Mouse (Mus musculus) common myeloid progenitor, adult 5-6 weeks (primary cell): ENCODE measurements around the gene Myoc. TPM values are rescaled to one million over a fixed set of nuclear protein-coding genes. Genes with fewer than 3 reads are reported as not detected.

Experiments
- ATAC-seq: replicated peaks from 2 replicates; pipeline ENCODE4 v1.8.0; 2016; ENCODE audit warnings: low read depth, mild to moderate bottlenecking, moderate TSS enrichment, inconsistent platforms; ENCODE audit not compliant: poor library complexity, severe bottlenecking
- total RNA-seq: library from RNA; stranded (forward); fragments of 200-1000, 187-1606 nt; gene quantifications from 2 replicates; pipeline ENCODE4 v1.2.3, GENCODE M21; 2017

The Myoc gene
- total RNA-seq, 1 experiment from 2014 or later, result not detected

DNA sequence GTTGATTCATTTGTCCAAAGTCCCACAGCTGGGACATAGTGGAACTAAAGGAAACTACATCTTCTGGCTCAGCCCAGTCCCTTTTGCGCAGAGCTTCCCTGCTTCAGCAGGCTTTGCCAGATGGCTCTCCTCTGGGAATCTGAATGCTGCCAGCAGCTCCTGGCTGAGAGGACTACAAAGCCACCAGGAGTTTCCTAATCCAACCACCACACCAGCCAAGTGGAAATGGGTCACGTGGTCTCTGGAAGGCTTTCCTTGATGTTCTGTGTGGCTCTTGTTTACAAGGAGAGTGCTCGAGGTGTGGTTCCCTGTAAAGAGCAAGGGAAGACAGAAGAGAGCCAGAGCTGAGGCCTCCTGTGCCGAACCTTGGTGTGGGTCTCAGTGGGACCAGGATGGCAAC lies 4.8 kb downstream of the Myoc start:
- ATAC-seq, result no peak

DNA sequence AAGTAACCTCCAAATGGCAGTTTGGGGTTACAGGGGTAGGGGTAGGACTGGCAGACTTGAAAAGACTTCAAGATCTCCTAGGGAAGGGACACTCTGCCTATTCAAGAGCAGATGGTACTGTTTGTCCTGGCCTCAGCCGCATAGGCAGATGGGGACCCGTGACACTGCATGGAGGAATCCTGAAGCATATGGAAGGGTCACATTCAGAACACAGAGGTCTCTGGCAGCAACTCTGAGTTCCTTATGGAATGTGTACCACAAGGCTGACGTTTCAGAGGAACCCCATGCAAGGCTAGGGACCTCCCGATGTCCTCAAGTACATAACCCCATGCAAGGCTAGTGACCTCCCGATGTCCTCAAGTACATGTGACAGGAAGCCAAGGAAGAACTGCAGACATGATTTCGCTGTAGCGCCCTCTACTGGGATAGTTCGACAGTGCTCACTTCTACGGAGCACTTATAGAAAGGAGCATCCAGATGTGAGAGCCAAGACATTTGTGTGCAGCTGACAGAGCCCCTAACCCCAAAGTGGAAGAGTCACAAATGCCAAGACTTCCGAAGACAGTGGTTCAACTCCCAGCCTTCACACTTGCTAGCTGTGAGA lies 7.2 kb downstream of the Myoc start:
- peak; percentile 71 for ATAC-seq

DNA sequence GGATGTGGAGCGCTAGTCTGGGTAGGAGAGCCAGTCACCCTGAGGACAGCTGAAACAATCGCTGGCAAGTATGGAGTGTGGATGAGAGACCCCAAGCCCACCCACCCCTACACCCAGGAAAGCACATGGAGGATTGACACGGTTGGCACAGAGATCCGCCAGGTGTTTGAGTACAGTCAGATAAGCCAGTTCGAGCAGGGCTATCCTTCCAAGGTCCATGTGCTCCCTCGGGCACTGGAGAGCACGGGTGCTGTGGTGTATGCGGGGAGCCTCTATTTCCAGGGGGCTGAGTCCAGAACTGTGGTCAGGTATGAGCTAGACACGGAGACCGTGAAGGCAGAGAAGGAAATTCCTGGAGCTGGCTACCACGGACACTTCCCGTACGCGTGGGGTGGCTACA lies 9.5 kb downstream of the Myoc start:
- ATAC-seq, result no peak

GRCm38 (mm10) chr1:162658119-162658518 lies 19.2 kb downstream of the Myoc start, which contains the start of gene Myocos:
Myocos (minus strand) TSS chr1:162658219.
- no peak for ATAC-seq

- no peak for ATAC-seq
These were observed 21.4 kb downstream of the Myoc start for GRCm38 (mm10) chr1:162660276-162660860.

DNA sequence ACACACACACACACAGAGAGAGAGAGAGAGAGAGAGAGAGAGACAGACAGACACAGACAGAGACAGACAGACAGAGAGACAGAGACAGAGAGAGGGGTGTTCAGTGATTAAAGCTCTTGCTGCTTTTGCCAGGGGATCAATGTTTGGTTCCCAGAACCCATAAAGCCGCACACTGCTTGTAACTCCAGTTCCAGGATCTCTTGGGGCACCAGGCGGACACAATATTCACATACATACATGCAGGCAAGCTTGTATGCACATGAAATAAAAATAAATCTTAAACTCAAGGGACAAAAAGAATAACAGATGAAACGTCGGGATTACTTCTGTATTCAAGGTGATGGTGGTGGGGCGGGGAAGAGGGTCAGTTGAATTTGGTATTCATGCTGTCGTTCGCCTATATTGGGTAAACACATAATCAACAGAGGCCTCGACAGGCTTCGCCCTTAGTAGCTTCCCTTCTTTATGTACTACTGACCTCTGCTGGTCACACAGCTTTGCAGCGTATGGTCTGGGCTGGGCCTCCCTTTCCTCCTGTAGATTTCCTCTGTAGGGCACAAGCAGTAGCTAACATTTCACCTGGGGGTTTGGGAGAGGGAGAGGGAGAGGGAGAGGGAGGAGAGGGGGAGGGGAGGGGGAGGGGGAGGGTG lies 26.0 kb downstream of the Myoc start:
- peak; percentile 96 for ATAC-seq

- ATAC-seq, result peak; percentile 48
These were observed 26.7 kb downstream of the Myoc start for GRCm38 (mm10) chr1:162665486-162666174.

GRCm38 (mm10) chr1:162693721-162694120 lies 54.8 kb downstream of the Myoc start:
- ATAC-seq, result no peak

DNA sequence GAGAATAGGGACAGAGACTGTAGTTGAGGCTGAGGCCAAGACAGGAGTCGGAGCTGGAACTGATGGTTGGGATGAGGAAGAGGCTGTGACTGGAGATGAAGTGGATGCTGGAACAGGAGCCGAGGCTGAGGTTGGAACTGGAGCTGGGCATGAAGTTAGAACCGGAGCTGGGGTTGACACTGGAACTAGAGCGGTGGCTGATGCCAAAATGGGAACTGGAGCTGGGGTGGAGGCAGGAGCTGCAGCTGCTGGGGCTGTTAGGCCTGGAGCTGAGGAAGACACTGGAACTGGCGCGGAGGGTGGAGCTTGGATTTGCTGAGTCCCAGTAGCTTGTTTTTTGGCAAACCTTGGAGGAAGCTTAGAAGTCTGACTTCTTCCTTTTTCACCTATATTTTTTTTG lies 58.9 kb downstream of the Myoc start:
- no peak for ATAC-seq

Other genes starting within 250 kb of the Myoc start
- gene Dnm3, start 161.1 kb upstream of the Myoc start, total RNA-seq, result not detected in 2 replicates
- gene Mettl13, start 90.6 kb upstream of the Myoc start, total RNA-seq, result 27.5 and 30.3 TPM in 2 replicates
- gene Vamp4, start 68.6 kb upstream of the Myoc start, total RNA-seq, result 11.4 and 19.4 TPM in 2 replicates
- not detected in 2 replicates for gene Myocos, start 19.1 kb downstream of the Myoc start, total RNA-seq
- gene Prrc2c, start 101.4 kb downstream of the Myoc start, total RNA-seq, result 237 and 253 TPM in 2 replicates
- gene Fmo4, start 174.8 kb downstream of the Myoc start, total RNA-seq, result not detected in 2 replicates
- 0.23 TPM in 1 of 2 replicates, not detected in the other for gene Fmo1, start 227.5 kb downstream of the Myoc start, total RNA-seq